Mouse (Mus musculus): Measurements from ENCODE around the gene Ms4a4a.

GRCm38 (mm10) chr19:11376399-11376798 is 1.1 kb downstream of the Ms4a4a start:
- TF ChIP-seq CTCF (conservative IDR thresholded peaks at IDR 0.05; ENCODE audit: low read length) (no peak), NANOG (IDR thresholded peaks at IDR 0.05; ENCODE audit: borderline replicate concordance, low read length) (no peak)
